Mouse (Mus musculus) ES-E14 (cell line): Measurements from ENCODE around the gene Glul.

Experiments
- CHD2 ChIP-seq: IDR thresholded peaks from 2 replicates; pipeline ENCODE4 v1.6.1; 2014; ENCODE audit warnings: mild to moderate bottlenecking, low read depth, low read length, inconsistent platforms
- MAFK ChIP-seq: IDR thresholded peaks from 2 replicates; pipeline ENCODE4 v1.6.1; 2014; ENCODE audit warnings: mild to moderate bottlenecking, low read depth, low read length, inconsistent platforms; ENCODE audit not compliant: insufficient read depth
- ZC3H11A ChIP-seq: IDR thresholded peaks from 2 replicates; pipeline ENCODE4 v1.6.1; 2012; ENCODE audit warnings: low read depth, mild to moderate bottlenecking, inconsistent platforms, low read length, borderline replicate concordance
- ZNF384 ChIP-seq: IDR thresholded peaks from 2 replicates; pipeline ENCODE4 v1.6.1; 2012; ENCODE audit warnings: low read depth, low read length, inconsistent platforms

DNA sequence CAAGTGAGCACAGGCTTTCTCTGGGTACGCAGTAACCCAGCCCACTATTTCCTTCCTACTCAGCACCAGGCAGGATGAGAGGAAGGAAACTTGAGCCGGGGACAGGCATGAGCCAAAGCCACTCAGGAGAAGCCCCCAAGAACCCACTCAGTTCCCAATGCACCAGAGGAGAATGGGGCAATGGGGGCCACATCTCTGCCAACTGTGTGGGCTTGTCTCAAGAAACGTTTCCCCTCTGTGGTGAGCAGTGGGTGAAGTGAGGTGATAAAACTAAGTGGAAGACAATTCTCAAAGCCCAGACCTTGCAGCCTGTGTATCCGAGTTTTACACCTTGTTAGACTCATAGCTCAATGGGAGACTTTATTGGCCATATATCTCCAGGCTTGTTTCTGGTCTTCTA, 8.3 kb upstream of the Glul start, which contains the start of gene Teddm1a:
- no peak for TF ChIP-seq CHD2
- TF ChIP-seq ZNF384, result no peak
- TF ChIP-seq MAFK, result no peak
- no peak for TF ChIP-seq ZC3H11A
